Mouse (Mus musculus): ENCODE data around the gene Ccin. TPM values are rescaled to one million over a fixed set of nuclear protein-coding genes. Genes with fewer than 3 reads are reported as not detected.

Gene Ccin
- polyA plus RNA-seq, 1 experiment from 2014 or later = not detected

GRCm38 (mm10) chr4:44016791-44017190 lies 33.5 kb downstream of the Ccin start:
- Histone ChIP-seq H3K4me1 (ENCODE audit: control insufficient read depth, insufficient read depth, low read length) (peaks cover 17% of the 10 kb centered on the region), H3K36me3 (ENCODE audit: control insufficient read depth, insufficient read depth, low read length) (peaks cover 19% of the 10 kb centered on the region), H3K9ac (replicated peaks; ENCODE audit: low read depth, low read length) (no peak overlapping the region), H3K9me3 (ENCODE audit: control insufficient read depth, low read length) (no peaks in the 10 kb centered on the region), H3K4me3 (ENCODE audit: low read depth, low read length) (no peak overlapping the region), H3K27ac (ENCODE audit: low read depth, low read length) (no peak overlapping the region), H3K4me2 (ENCODE audit: low read depth, low read length) (no peak overlapping the region), H3K27me3 (ENCODE audit: control insufficient read depth, insufficient read depth, low read length) (no peaks in the 10 kb centered on the region)
- no peak for ATAC-seq (ENCODE audit: low read depth)
- 96% methylated on average over 12 of the region's 12 CpGs for WGBS

- no peaks in the 10 kb centered on the region for H3K27me3 ChIP-seq (ENCODE audit: control insufficient read depth, insufficient read depth, low read length)
- WGBS = 93% methylated on average over 4 of the region's 4 CpGs
- ATAC-seq (ENCODE audit: low read depth) = no peak
Observed at GRCm38 (mm10) chr4:44022323-44022722, 39.0 kb downstream of the Ccin start.

GRCm38 (mm10) chr4:44022766-44023165 lies 39.5 kb downstream of the Ccin start:
- Histone ChIP-seq H3K36me3 (ENCODE audit: control insufficient read depth, insufficient read depth, low read length) (peaks cover 63% of the 10 kb centered on the region), H3K4me3 (ENCODE audit: low read depth, low read length) (no peak overlapping the region), H3K27ac (ENCODE audit: low read depth, low read length) (no peak overlapping the region), H3K9me3 (ENCODE audit: control insufficient read depth, low read length) (no peaks in the 10 kb centered on the region), H3K4me2 (ENCODE audit: low read depth, low read length) (no peak overlapping the region), H3K27me3 (ENCODE audit: control insufficient read depth, insufficient read depth, low read length) (no peaks in the 10 kb centered on the region), H3K9ac (replicated peaks; ENCODE audit: low read depth, low read length) (no peak overlapping the region), H3K4me1 (ENCODE audit: control insufficient read depth, insufficient read depth, low read length) (no peaks in the 10 kb centered on the region)
- 93% methylated on average over 11 of the region's 11 CpGs for WGBS
- ATAC-seq (ENCODE audit: low read depth) = no peak

More at GRCm38 (mm10) chr4:44022323-44022722, 39.0 kb downstream of the Ccin start:
- H3K27ac ChIP-seq (ENCODE audit: low read depth, low read length) = no peak overlapping the region
- H3K4me3 ChIP-seq (ENCODE audit: low read depth, low read length) = no peak overlapping the region
- no peak overlapping the region for H3K9ac ChIP-seq (replicated peaks; ENCODE audit: low read depth, low read length)
- H3K4me2 ChIP-seq (ENCODE audit: low read depth, low read length) = no peak overlapping the region
- H3K36me3 ChIP-seq (ENCODE audit: control insufficient read depth, insufficient read depth, low read length) = peaks cover 58% of the 10 kb centered on the region
- H3K4me1 ChIP-seq (ENCODE audit: control insufficient read depth, insufficient read depth, low read length) = no peaks in the 10 kb centered on the region
- H3K9me3 ChIP-seq (ENCODE audit: control insufficient read depth, low read length) = no peaks in the 10 kb centered on the region

GRCm38 (mm10) chr4:44023681-44024080 lies 40.4 kb downstream of the Ccin start:
- WGBS = 98% methylated on average over 9 of the region's 9 CpGs
- Histone ChIP-seq H3K27me3 (ENCODE audit: control insufficient read depth, insufficient read depth, low read length) (no peaks in the 10 kb centered on the region), H3K4me1 (ENCODE audit: control insufficient read depth, insufficient read depth, low read length) (no peaks in the 10 kb centered on the region), H3K9me3 (ENCODE audit: control insufficient read depth, low read length) (no peaks in the 10 kb centered on the region), H3K4me2 (ENCODE audit: low read depth, low read length) (no peak overlapping the region), H3K9ac (replicated peaks; ENCODE audit: low read depth, low read length) (no peak overlapping the region), H3K36me3 (ENCODE audit: control insufficient read depth, insufficient read depth, low read length) (peaks cover 72% of the 10 kb centered on the region), H3K4me3 (ENCODE audit: low read depth, low read length) (no peak overlapping the region), H3K27ac (ENCODE audit: low read depth, low read length) (no peak overlapping the region)
- ATAC-seq (ENCODE audit: low read depth) = no peak

GRCm38 (mm10) chr4:44024241-44024640 lies 41.0 kb downstream of the Ccin start:
- H3K4me3 ChIP-seq (ENCODE audit: low read depth, low read length) = no peak overlapping the region
- H3K27ac ChIP-seq (ENCODE audit: low read depth, low read length) = no peak overlapping the region
- H3K27me3 ChIP-seq (ENCODE audit: control insufficient read depth, insufficient read depth, low read length) = no peaks in the 10 kb centered on the region
- H3K9me3 ChIP-seq (ENCODE audit: control insufficient read depth, low read length) = no peaks in the 10 kb centered on the region
- 97% methylated on average over 6 of the region's 6 CpGs for WGBS
- no peak overlapping the region for H3K9ac ChIP-seq (replicated peaks; ENCODE audit: low read depth, low read length)
- H3K4me2 ChIP-seq (ENCODE audit: low read depth, low read length) = no peak overlapping the region
- ATAC-seq (ENCODE audit: low read depth) = no peak
- no peaks in the 10 kb centered on the region for H3K4me1 ChIP-seq (ENCODE audit: control insufficient read depth, insufficient read depth, low read length)
- peaks cover 71% of the 10 kb centered on the region for H3K36me3 ChIP-seq (ENCODE audit: control insufficient read depth, insufficient read depth, low read length)

GRCm38 (mm10) chr4:44025570-44025969 lies 42.3 kb downstream of the Ccin start:
- WGBS = 95% methylated on average over 6 of the region's 6 CpGs

GRCm38 (mm10) chr4:44028303-44029135 lies 45.2 kb downstream of the Ccin start:
- no peak for ATAC-seq (ENCODE audit: low read depth)

More at GRCm38 (mm10) chr4:44025570-44025969, 42.3 kb downstream of the Ccin start:
- Histone ChIP-seq H3K4me1 (ENCODE audit: control insufficient read depth, insufficient read depth, low read length) (no peaks in the 10 kb centered on the region), H3K27me3 (ENCODE audit: control insufficient read depth, insufficient read depth, low read length) (no peaks in the 10 kb centered on the region), H3K9ac (replicated peaks; ENCODE audit: low read depth, low read length) (no peak overlapping the region), H3K4me2 (ENCODE audit: low read depth, low read length) (no peak overlapping the region), H3K27ac (ENCODE audit: low read depth, low read length) (no peak overlapping the region), H3K9me3 (ENCODE audit: control insufficient read depth, low read length) (no peaks in the 10 kb centered on the region), H3K36me3 (ENCODE audit: control insufficient read depth, insufficient read depth, low read length) (peaks cover 69% of the 10 kb centered on the region), H3K4me3 (ENCODE audit: low read depth, low read length) (no peak overlapping the region)
- no peak for ATAC-seq (ENCODE audit: low read depth)

GRCm38 (mm10) chr4:44029661-44030066 lies 46.4 kb downstream of the Ccin start:
- ATAC-seq (ENCODE audit: low read depth) = no peak
- no peaks in the 10 kb centered on the region for H3K9me3 ChIP-seq (ENCODE audit: control insufficient read depth, low read length)
- no peak overlapping the region for H3K4me3 ChIP-seq (ENCODE audit: low read depth, low read length)
- H3K4me2 ChIP-seq (ENCODE audit: low read depth, low read length) = no peak overlapping the region
- H3K4me1 ChIP-seq (ENCODE audit: control insufficient read depth, insufficient read depth, low read length) = no peaks in the 10 kb centered on the region
- no peak overlapping the region for H3K27ac ChIP-seq (ENCODE audit: low read depth, low read length)
- no peaks in the 10 kb centered on the region for H3K27me3 ChIP-seq (ENCODE audit: control insufficient read depth, insufficient read depth, low read length)
- WGBS = 93% methylated on average over 15 of the region's 15 CpGs
- H3K9ac ChIP-seq (replicated peaks; ENCODE audit: low read depth, low read length) = no peak overlapping the region
- peaks cover 70% of the 10 kb centered on the region for H3K36me3 ChIP-seq (ENCODE audit: control insufficient read depth, insufficient read depth, low read length)

More at GRCm38 (mm10) chr4:44028303-44029135, 45.2 kb downstream of the Ccin start:
- no peaks in the 10 kb centered on the region for H3K27me3 ChIP-seq (ENCODE audit: control insufficient read depth, insufficient read depth, low read length)
- WGBS = 81% methylated on average over 16 of the region's 16 CpGs
- no peak overlapping the region for H3K4me2 ChIP-seq (ENCODE audit: low read depth, low read length)
- H3K9me3 ChIP-seq (ENCODE audit: control insufficient read depth, low read length) = no peaks in the 10 kb centered on the region
- peaks cover 75% of the 10 kb centered on the region for H3K36me3 ChIP-seq (ENCODE audit: control insufficient read depth, insufficient read depth, low read length)
- no peak overlapping the region for H3K9ac ChIP-seq (replicated peaks; ENCODE audit: low read depth, low read length)
- H3K27ac ChIP-seq (ENCODE audit: low read depth, low read length) = no peak overlapping the region
- H3K4me3 ChIP-seq (ENCODE audit: low read depth, low read length) = no peak overlapping the region
- H3K4me1 ChIP-seq (ENCODE audit: control insufficient read depth, insufficient read depth, low read length) = no peaks in the 10 kb centered on the region

- Histone ChIP-seq H3K9ac (replicated peaks; ENCODE audit: low read depth, low read length) (no peak overlapping the region), H3K4me2 (ENCODE audit: low read depth, low read length) (no peak overlapping the region), H3K9me3 (ENCODE audit: control insufficient read depth, low read length) (no peaks in the 10 kb centered on the region), H3K27me3 (ENCODE audit: control insufficient read depth, insufficient read depth, low read length) (no peaks in the 10 kb centered on the region), H3K36me3 (ENCODE audit: control insufficient read depth, insufficient read depth, low read length) (peaks cover 62% of the 10 kb centered on the region), H3K4me3 (ENCODE audit: low read depth, low read length) (no peak overlapping the region), H3K4me1 (ENCODE audit: control insufficient read depth, insufficient read depth, low read length) (no peaks in the 10 kb centered on the region), H3K27ac (ENCODE audit: low read depth, low read length) (no peak overlapping the region)
- ATAC-seq (ENCODE audit: low read depth) = no peak
- 74% methylated on average over 5 of the region's 5 CpGs for WGBS
Observed at GRCm38 (mm10) chr4:44031521-44031920, 48.2 kb downstream of the Ccin start.
